Mouse (Mus musculus) heart, postnatal 10 days (tissue): ENCODE data around the gene Dynll2. TPM values are rescaled to one million over a fixed set of nuclear protein-coding genes. Genes with fewer than 3 reads are reported as not detected.
A peak's percentile ranks its signal among the peaks of the same experiment; 100 is the strongest.
"Not testable (repeated sequence)": the region's sequence is repeated elsewhere in the genome, so short reads cannot be mapped to it uniquely, and the experiment has no call there.

Source experiments
- DNase-seq, 2 experiments: peaks; one replicate each; pipeline ENCODE4 v3.0.0; 2021
- intact Hi-C: fragments of 180-260 bp; cut with DNase I; formaldehyde crosslinking; loops from one replicate; pipeline ENCODE4 v1.15.1; 2025
- total RNA-seq, 2 experiments: library from RNA; stranded (reverse); gene quantifications; 2 replicates each; pipeline ENCODE4 v1.2.3; 2021

The Dynll2 gene
- total RNA-seq, 2 experiments from 2014 or later: 236 to 257 TPM

DNA sequence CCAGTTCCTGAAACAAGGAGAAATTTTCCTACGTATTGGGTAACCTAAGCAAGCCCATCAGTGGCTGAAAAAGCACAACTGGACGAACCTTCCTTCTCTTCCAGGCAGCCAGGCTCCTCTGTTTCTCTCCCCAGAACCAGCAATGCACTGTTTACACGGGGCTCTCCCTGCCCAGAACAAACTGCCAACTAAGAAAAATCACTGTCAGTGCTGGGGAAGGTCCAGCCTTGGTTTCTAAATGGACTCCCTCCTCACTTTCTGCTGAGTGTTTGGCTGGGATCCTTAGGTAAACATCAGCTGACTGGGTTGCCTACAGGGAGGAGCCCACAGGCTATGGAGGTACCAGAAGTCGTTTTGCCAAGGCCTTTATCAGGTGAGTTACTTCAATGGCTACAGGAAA lies 4.5 kb upstream of the Dynll2 start:
- no peak for DNase-seq
- intact Hi-C loops: no loop called here

DNA sequence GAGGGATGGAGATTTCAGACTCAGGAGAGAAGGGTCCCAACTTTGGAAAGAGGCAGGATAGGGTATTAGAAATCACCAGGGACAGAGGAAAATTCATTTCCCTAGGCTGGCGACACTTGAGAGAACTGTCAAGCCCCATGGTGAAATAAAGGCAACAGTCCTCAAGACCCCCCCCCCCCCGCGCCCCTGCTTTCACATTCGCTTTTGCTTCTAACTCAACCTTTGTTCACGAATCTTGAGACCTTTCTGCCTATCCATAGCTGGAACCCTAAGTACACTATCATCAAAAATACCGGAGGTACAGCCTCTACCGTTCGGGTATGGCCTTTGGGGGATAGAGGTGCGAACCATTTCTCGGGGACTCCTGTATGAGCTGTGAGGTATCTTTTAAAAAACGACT lies 528 bp upstream of the Dynll2 start:
- intact Hi-C loops: loop anchor here (1.0 kb wide), 1 partner anchor 59 kb away; the partner anchor contains the start of gene Srsf1
- no peak for DNase-seq

DNA sequence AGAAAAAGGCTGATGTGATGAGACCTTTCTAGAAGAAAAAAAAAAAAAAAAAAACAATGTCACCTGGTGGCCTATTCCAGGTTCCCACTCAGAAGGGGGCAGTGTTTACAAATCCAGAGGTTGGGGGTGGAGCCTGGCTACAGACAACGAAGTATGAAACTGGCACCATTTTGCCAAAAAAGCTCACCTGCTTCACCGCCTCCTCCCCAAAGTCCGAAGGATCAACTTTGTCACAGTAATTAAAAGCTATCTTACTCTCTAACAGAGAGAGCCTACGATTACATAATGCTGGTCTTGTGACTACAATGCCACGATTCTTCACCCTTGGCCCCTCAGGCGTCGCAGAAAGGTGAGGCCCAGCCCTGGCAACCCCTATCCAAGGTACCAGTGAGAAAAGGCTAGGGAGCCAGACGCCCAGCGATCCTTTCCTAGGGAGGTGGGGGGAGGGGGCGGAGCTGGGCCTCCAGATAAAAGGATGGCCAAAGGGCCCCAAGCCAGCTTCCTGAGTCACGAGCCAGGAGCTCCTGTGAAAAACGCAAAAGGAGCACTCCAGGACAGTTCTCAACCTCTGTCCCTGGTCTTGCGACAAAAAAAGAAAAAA lies 1.1 kb downstream of the Dynll2 start:
- peak; percentile 86 to 87 for DNase-seq
- intact Hi-C loops: no loop called here

DNA sequence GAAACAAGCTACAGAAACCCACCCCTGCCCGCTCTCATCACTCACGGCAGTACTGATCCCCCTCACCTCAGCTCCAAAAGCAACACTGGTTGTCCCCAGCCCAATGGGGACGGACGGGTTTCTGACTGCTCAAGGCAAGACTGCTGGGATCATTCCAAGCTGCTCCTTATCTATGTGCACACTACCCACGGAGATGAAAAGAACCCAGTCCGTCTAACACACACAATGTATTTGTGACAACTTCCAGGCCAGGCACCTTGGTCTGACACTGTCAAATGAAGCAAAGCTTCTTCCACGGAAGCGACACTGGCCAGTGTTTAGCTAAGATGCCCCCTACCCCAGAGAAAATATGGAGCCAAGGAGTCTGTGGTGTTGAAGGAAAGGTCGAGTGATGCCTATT lies 1.7 kb downstream of the Dynll2 start:
- no peak for DNase-seq
- intact Hi-C loops: no loop called here

DNA sequence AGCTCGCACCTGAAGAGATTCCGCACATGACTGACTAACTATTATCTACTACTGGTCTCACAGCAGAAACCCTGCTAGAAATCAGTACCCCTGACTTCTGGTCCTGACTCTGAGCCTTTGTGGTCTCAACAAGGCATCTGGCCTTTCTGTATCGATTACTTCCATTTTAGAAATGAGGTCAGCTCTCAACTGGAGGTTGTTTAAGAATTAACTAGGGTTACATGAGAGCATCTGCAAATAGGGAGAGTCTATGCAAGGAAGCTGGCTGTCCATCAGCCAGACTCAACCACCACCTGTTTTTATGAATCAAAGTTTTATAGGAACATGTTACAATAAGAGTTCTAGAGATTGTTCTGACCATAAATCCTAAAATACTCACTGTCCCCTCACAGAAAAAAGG lies 2.8 kb downstream of the Dynll2 start:
- no peak for DNase-seq
- intact Hi-C loops: no loop called here

DNA sequence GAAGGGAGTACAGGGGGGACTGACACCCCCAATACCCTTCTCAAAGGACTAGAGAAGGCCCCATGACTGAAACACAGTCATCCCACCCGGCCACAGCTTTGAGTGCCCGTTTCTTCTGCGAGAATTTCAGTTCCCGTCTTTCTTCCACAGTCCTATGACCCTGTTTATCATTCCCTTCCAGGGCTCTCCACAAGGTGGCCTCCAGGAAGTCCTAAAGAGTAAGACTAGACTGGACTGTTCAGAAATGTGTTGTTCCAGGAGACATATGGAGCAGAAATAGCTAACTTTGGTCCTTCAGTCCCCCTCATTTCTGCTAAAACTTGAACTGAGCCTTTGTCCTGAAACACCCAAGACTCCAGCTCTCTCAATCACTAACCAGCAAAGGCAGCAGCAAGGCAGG lies 8.4 kb downstream of the Dynll2 start:
- no peak for DNase-seq
- intact Hi-C loops: no loop called here

DNA sequence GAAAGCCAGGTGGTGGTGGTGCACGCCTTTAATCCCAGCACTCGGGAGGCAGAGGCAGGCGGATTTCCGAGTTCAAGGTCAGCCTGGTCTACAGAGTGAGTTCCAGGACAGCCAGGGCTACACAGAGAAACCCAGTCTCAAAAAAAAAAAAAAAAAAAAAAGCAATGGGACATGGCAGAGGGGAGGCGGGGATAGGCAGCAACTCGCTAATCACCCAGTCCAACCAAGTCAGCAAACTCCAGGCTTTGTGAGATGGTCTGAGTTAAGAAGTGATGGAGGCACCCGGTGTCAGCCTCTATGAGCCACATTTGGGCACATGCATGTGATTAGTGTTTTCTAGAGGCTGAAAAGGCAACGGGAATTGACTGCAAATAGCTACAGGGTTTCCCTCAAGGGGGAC lies 10.3 kb downstream of the Dynll2 start:
- DNase-seq, intact Hi-C loops: not testable (repeated sequence)

DNA sequence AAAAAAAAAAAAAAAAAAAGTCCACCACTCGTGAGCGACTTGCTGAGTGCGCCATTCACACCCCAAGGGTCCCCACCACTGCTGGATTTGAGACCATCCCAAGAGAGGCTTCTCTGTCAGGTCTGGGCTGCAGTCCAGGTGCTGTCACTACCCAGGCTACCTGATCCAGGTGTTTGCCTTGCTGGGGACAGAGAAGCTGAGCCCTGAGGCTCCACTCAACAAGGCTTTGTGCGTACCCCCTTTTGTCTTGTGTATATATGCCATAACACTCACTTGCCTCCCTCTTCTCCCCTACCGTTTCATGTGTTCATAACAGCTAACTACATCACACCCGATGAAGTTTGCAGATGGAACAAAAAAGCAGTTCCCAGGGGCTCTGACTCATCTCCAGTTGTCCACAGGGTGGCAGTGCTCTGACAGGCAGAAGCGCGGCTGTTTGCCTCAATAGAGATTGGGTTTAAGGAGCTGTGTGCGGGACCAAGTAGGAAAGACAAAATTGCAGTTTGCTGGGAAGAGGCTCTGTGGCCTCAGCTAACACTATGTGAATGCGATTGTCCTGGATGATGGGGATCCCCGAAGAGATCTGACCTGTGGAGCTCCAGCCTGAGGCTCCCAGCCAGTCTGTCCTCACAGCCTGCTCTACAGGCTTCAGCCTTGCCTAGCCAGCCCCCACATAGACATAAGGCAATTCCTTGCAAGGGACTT lies 12.7 kb downstream of the Dynll2 start:
- DNase-seq: peak; percentile 70 to 78
- intact Hi-C loops: loop anchor here (2.0 kb wide), 2 partner anchors 72 to 222 kb away; partner anchors contain the start of gene Srsf1

DNA sequence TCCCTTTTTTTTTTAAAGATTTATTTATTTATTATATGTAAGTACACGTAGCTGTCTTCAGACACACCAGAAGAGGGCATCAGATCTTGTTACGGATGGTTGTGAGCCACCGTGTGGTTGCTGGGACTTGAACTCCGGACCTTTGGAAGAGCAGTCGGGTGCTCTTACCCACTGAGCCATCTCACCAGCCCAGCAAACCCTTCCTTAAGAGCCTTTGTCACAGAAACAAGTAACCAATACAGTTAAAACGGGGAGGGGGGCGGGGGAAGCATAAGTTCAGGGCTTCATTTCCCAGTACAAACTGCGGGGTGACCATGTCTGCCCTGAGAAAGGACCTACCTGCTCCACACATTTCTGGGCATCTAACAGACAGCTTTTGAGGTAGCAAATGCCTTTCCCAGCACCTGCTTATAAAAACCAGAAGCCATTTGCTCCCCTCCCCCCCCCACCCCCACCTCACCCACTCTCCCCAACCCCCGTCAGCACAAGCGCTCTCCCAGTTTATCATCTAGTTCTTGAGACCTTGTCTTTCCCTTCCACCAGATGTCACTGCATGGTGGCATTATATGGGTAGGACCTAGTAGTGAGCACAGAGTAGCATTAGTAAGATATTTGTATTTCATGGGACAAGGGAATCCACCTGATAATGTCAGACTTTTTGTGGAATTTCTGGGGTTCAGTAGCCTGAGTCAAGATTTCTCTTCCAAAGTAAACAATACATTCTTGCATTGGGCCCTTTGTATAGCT lies 13.6 kb downstream of the Dynll2 start:
- peak in 1 of 2 experiments; percentile 41 for DNase-seq
- intact Hi-C loops: loop anchor here (2.0 kb wide), 2 partner anchors 73 to 223 kb away; partner anchors contain the start of gene Srsf1

DNA sequence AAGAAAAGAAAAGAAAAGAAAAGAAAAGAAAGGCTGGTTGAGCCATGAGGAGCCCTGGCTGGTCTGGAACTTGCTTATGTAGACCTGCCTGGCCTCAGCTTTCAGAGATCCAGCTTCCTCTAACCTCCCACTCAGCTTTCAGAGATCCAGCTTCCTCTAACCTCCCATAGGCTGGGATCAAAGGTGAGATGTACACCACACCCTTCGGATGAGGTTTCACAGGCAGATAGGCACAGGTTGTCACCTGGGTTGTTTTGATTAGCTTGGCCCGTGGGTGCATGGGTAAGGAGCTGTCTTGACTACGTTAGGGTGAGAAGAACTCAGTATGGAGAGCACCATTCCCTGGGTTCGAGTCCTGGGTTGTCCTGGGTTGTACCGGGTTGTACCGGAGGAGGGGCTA lies 14.5 kb downstream of the Dynll2 start:
- intact Hi-C loops: no loop called here
- DNase-seq: no peak

DNA sequence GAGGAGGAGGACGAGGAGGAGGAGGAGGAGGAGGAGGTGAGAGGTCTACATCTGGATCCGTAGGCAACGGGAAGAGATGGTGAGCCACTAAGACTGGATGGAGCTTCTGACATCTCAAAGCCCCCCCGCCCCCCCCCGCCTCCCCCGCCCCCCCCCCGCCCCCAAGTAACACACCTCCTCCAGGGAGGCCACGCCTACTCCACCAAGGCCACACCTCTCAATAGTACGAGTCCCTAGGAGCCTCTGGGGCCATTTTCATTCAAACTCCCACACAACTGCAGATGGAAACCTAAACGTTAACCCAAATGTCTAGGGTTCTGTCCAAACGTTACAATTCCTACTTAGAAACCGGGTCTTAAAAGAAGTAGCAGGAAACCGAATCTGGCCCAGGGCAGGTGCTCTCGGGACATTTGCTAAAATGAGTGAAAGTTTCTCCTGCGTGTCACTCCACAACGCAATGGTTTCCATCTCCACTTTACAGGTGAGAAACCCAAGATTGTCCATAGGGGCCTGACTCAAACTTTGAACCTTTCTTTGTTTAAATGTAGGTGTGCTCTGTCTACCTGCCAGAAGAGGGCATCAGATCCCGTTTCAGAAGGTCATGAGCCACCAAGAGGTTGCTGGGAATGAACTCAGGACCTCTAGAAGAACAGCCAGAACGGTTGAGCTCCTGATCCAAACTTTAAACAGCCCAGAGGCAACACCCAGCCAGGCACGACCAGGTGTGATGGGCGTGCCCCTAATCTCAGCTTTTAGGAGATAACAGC lies 18.8 kb downstream of the Dynll2 start:
- intact Hi-C loops: loop anchor here (5.0 kb wide), 1 partner anchor 854 kb away; no protein-coding TSS in a partner anchor
- no peak for DNase-seq

DNA sequence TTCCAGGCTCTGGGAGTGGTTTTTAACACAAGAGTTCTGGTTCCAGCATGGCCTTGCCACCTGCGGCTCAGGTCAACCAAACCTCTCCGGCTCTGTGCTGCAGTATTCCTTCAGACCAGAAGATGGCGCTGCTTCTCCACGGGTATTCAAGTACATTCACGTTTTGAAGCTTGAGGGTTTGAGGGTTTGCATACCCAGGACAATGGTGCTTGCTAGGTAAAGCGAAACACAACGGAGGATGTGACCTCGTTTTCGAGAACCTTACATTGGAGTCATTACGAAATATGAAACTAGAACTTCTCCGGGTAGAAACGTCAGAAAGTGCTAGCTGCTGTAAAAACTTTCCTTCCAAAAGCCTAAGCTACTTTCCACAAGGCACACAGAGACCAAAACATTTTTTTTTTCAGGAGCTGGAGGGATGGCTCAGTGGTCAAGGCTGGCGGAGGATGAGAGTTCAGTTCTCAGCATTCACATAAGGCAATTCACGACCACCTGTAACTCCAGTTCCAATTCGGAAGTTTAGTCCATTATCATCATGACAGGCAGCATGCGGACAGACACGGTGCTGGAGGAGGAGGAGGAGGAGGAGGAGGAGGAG lies 19.5 kb downstream of the Dynll2 start:
- intact Hi-C loops: loop anchor here (5.0 kb wide), 1 partner anchor 855 kb away; no protein-coding TSS in a partner anchor
- DNase-seq: peak; percentile 86 to 92

DNA sequence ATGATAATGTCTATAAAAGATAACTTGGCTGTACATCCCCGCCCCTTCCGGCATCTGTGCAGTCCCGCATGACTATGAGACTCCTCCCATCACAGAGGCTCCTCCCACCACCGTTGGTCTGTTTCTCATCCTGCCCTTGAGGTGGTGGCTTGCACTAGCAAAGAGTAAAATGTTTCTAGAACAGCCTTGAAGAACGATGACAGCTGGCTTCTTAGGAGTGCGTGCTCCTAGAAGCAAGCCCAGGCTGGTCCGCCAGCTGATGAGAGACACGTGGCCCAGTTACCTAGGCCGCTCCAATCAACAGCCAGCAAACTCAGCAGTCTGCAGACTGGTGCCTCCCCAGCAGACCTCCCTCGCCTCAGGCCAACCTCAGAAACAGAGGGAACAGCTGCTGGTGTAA lies 21.1 kb downstream of the Dynll2 start:
- intact Hi-C loops: loop anchor here (5.0 kb wide), 1 partner anchor 856 kb away; no protein-coding TSS in a partner anchor
- no peak for DNase-seq

DNA sequence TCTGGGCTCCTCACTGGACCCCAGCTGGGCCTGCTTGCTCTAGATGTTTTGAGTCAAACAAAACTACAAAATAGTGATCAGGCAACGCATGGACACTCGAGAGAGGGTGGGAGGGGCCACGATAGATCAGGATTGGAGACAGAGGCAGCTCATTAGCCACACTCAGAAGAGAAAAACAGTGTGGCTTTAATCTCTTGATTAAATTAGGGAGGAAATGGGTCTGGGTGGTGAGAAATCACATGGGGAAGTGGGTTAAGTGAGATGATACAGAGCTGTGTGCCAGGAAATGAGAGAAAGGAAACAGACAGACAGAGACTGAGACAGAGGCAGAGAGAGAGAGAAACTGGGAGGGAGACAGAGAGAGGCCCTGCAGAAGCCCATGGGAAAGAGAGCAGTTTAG lies 22.0 kb downstream of the Dynll2 start:
- DNase-seq: no peak
- intact Hi-C loops: loop anchor here (5.0 kb wide), 1 partner anchor 857 kb away; no protein-coding TSS in a partner anchor

DNA sequence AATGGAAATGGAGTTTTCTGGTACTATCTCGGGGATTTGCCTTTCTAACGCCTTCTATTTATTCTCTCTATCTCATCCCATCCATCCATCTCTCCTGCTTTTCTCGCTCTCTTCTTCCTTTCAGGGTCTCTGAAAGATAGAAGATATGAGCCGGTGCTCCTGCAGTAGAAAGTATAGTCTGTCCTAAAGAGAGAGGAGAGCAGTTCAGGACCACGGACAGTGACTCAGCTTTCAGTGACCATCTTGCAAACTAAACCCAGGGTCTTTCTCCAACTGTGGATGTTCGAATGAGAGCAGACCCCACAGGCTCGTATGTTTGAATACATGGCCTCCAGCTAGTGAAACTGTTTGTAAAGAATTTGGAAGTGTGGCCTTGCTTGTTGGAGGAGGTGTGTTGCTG lies 30.3 kb downstream of the Dynll2 start:
- no peak for DNase-seq
- intact Hi-C loops: loop anchor here (10.0 kb wide), 1 partner anchor 292 kb away; the partner anchor contains the start of gene Rnf43

DNA sequence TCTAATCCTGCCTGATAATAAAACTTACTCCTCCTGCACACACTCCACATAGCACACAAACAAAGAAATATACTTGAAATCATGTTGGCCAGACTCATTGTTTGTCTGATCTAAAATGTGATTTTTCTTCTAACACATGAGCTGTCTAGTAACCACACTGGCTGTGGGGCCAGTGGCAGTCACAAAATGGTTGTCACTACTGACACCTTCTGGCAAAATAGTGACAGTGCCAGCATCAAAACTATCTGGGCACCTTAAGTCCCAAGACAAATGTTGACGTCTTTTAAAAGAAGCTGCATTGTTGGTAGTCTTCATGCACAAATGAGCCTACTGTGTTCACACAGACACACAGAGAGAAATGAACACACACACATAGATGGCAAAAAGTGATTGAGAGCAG lies 32.2 kb downstream of the Dynll2 start:
- DNase-seq: no peak
- intact Hi-C loops: loop anchor here (10.0 kb wide), 1 partner anchor 290 kb away; the partner anchor contains the start of gene Rnf43

DNA sequence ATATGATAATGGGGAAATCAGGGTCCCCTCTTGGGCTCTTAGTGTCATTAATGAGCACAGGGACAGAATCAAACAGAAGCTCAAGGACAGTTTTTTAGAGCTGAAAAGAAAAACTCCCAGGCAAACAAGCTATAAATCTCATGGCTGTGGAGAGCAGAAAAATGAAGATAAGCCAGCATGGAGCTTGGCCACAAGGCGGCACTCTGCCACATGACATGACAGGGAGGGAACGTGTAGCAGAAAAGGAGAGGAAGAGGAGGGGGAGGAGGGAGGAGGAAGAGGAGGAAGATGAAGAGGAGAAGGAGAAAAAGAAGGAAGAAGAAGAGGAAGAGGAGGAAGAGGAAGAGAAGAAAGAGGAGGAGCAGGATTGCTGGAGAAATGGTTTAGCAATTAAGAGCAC lies 37.3 kb downstream of the Dynll2 start:
- intact Hi-C loops: loop anchor here (10.0 kb wide), 1 partner anchor 285 kb away; the partner anchor contains the start of gene Rnf43
- peak in 1 of 2 experiments; percentile 13 for DNase-seq

DNA sequence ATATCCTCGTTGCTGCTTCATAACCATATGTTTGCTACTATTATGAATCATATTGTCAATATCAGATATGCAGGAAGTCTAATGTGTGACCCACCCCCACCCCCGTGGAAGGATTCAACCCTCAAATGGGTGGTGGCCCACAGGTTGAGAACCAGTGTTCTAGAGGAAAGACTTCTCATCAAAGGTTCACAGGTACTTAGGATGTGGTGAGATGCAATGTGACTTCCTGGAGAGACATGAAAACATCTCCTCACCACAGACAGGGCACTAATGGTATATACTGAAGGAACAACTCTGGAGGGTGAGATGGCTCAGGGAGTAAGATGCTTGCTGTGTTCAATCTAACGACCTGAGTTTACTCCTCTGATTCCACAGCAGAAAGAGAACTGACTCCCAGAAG lies 51.9 kb downstream of the Dynll2 start:
- DNase-seq: no peak
- intact Hi-C loops: no loop called here

DNA sequence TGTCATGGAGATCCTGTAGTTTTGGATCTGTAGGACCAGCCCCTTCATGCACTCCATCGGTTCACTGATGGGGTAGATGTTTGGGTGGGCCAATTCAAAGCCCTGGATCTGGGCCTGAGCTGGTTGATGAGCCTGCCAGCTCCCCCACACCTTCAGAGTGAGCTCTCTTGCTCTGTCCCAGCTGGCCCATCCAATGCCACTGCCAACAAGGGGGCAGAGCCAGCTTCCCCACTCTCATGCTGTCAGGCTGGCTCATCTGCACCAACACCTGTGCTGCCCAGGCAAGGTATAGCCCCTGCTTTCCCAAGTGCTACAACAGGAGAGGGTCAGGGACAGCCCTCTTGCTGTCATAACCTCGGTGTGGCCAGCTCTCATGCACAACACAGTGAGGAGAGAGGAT lies 53.6 kb downstream of the Dynll2 start:
- intact Hi-C loops: no loop called here
- no peak for DNase-seq

DNA sequence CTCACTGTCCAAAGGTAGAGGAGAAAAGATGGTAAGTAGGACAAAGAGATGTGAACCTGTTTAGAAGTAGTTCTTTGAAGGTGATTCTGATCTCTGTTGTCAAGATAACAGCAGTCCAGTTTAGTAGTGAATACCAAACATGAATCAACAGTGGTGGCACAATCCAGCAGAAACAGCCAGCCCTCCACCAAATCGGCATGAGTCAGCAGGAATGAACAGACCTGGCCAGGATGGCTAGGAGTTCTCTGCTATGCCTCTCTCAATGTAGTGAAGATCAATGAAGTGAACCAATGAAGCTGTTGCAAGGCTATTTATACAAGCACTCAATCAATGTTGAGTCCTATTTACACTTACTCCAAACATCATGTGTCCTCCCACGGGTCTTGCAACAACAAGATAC lies 57.0 kb downstream of the Dynll2 start:
- intact Hi-C loops: no loop called here
- no peak for DNase-seq
